Mouse (Mus musculus): ENCODE measurements at regions not wholly inside any gene's neighbourhood (a gene's known extent, or its start where the extent isn't known, plus 50 kb on each side); places are given as distances from the start of the nearest gene placed in this dataset.
A peak's percentile ranks its signal among the peaks of the same experiment; 100 is the strongest.

DNA sequence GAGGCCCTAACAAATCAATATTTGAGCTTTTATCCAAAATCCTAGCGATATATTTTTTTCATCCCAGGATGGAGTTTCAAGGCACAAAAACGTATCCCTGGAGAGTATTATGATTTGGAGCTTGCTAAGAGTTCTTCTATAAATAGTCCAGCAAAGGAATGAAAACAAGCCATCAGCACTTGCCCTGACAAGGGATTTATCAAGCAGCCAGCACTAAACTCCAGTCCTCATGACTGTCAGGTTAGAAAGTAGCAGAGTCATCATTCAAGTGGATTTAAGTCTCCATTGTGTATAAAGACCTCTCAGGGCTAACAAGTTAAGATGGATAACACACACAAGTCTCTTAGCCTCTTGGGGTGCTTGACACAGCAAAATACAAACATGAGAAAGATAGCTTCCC, 148.6 kb upstream of the Ust start:
- WGBS, result 78% methylated on average over 2 of the region's 2 CpGs
- Histone ChIP-seq H3K27me3 (no peaks in the 10 kb centered on the region), H3K27ac (no peak overlapping the region), H3K4me2 (no peak overlapping the region), H3K9me3 (no peaks in the 10 kb centered on the region; the same call in 1 of the 2 replicates), H3K9ac (no peak overlapping the region), H3K4me1 (no peaks in the 10 kb centered on the region), H3K36me3 (no peaks in the 10 kb centered on the region), H3K4me3 (no peak overlapping the region)
- ATAC-seq (ENCODE audit: insufficient number of reproducible peaks, insufficient read depth, low FRiP score, low TSS enrichment, low read depth), result no peak

DNA sequence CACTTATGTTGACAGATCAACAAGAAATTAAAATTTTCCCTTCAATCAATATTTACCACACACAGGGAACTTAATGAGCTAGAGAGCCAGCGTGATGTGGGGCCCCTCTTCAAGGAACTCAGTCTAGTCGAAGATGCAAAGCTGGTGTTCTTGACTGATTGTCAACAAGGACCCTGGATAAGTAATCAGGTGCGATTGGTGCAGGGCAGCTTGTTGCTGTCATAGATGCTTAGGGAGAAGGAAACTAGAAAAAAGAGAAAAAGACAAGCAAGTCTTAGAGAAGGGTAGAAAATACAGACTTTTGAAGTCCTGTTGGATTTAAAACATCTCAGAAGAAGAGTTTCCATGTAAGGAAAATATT, 140.3 kb upstream of the Ust start:
- Histone ChIP-seq H3K9ac (no peak overlapping the region), H3K27ac (no peak overlapping the region), H3K4me1 (no peaks in the 10 kb centered on the region), H3K4me2 (no peak overlapping the region), H3K4me3 (no peak overlapping the region), H3K27me3 (no peaks in the 10 kb centered on the region), H3K36me3 (no peaks in the 10 kb centered on the region), H3K9me3 (no peaks in the 10 kb centered on the region)
- 78% methylated on average over 3 of the region's 3 CpGs for WGBS
- no peak for ATAC-seq (ENCODE audit: insufficient number of reproducible peaks, insufficient read depth, low FRiP score, low TSS enrichment, low read depth)

DNA sequence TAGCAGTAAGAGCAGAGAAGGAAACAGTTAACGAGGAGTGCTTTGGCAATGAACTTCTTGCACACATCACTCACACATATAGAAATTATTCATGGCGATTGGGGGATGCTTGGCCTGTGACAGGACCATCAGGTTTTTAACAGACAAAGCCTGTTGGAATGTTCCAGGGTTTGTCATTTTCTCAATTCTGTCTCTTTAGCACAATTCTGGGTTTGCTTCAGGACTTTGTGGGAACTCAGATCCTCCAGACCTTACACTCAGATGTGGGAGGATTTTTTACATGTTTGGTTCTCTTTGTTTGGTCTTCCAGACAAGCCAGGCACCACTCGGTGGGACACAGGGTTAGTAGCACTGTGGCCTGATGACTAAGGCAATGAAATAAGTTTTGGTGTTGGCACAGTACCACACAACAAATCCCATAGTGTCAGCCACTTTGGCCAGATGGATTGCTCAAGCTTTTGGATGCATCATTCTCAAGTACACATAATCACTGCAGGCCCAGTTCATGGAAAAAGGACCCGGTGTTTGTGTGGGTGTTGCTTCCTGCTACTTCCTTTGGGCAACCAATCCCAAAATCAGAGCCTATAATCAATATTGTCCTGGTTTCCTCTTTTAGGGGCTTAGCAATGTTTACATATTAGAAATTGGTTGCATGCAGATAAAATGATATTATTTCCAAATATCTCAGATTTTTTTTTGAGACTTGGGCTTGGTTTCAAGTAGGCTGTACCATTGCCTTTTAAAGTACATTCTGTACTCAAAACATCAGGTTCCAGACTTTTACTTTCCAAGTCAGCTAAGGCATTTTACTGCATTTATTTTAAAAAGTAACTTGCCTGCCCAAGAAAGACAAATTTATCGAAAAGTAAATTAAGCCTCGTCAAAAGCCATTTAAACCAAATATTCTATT, 139.7 kb upstream of the Ust start:
- ATAC-seq (ENCODE audit: insufficient number of reproducible peaks, insufficient read depth, low FRiP score, low TSS enrichment, low read depth), result no peak

DNA sequence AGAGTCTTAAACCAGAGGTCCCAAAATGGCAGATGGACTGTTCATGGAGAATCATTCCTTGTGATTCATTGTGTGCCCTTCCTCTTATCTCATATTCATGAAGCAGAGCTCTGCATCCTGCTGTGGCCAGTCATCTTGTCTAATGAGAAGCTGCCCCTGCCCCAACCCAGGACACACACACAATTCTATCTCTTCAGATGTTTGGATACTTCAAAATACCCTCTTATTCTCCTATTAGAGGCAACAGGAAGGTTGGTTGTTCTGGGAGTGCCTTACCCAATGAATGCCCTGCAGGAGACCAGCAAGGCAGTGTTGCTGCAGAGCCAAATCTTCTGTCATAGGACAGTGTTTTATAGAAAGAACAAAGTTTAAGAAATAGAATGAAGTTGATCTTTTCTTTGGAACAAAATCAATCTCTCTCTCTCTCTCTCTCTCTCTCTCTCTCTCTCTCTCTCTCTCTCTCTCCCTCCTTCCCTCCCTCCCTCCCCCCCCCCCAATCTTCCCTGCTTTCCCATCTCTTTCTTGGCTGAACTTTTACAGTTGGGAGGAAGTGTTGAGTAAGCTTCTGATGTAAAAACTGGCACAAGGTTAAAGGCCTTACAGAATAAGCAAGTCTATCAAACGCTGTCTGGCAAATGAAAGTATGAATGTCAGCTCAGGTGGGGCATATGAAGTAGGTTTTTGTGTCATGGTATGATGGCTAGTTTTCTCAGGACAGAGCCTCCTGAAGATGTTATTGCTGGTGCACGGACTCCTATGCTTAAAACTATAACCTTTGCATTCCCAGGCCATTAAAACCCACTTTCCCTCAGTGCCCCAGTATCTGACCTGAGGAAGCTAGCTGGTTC, 138.8 kb upstream of the Ust start:
- Histone ChIP-seq H3K9ac (no peak overlapping the region), H3K9me3 (no peaks in the 10 kb centered on the region), H3K36me3 (no peaks in the 10 kb centered on the region), H3K4me2 (no peak overlapping the region), H3K27me3 (no peaks in the 10 kb centered on the region), H3K4me1 (no peaks in the 10 kb centered on the region), H3K4me3 (no peak overlapping the region), H3K27ac (no peak overlapping the region)
- no peak for ATAC-seq (ENCODE audit: insufficient number of reproducible peaks, insufficient read depth, low FRiP score, low TSS enrichment, low read depth)
- 85% methylated on average over 2 of the region's 2 CpGs for WGBS

More for the DNA sequence above, 139.7 kb upstream of the Ust start:
- H3K4me2 ChIP-seq, result no peak overlapping the region
- no peaks in the 10 kb centered on the region for H3K27me3 ChIP-seq
- WGBS, result 85% methylated on average over 6 of the region's 6 CpGs
- H3K27ac ChIP-seq, result no peak overlapping the region
- no peaks in the 10 kb centered on the region for H3K4me1 ChIP-seq
- H3K9ac ChIP-seq, result no peak overlapping the region
- H3K9me3 ChIP-seq, result no peaks in the 10 kb centered on the region
- no peak overlapping the region for H3K4me3 ChIP-seq
- no peaks in the 10 kb centered on the region for H3K36me3 ChIP-seq

DNA sequence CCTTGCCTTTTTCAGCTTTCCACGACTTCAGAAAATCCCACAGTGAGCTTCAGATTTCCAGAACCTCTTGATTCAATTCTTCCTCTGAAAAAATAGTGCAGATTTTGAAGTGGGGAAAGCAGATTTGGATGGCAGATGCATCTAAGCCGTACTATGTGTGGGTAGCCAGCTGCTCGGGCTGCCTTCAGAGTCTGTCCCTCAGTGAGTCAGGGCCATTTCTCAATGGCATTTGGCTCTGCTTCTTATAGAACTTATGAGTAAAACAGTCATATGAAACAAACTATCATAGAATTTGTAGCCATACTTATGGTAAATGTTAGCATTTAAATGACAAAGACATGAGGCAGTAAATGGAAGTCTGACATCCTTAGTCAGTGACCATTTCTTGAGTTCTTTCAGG, 135.0 kb upstream of the Ust start:
- H3K36me3 ChIP-seq, result no peaks in the 10 kb centered on the region
- 86% methylated on average over 3 of the region's 3 CpGs for WGBS
- no peak for ATAC-seq (ENCODE audit: insufficient number of reproducible peaks, insufficient read depth, low FRiP score, low TSS enrichment, low read depth)
- no peaks in the 10 kb centered on the region for H3K4me1 ChIP-seq
- no peaks in the 10 kb centered on the region for H3K27me3 ChIP-seq
- no peak overlapping the region for H3K4me3 ChIP-seq
- H3K9me3 ChIP-seq, result no peaks in the 10 kb centered on the region
- H3K27ac ChIP-seq, result no peak overlapping the region
- H3K4me2 ChIP-seq, result no peak overlapping the region
- no peak overlapping the region for H3K9ac ChIP-seq

DNA sequence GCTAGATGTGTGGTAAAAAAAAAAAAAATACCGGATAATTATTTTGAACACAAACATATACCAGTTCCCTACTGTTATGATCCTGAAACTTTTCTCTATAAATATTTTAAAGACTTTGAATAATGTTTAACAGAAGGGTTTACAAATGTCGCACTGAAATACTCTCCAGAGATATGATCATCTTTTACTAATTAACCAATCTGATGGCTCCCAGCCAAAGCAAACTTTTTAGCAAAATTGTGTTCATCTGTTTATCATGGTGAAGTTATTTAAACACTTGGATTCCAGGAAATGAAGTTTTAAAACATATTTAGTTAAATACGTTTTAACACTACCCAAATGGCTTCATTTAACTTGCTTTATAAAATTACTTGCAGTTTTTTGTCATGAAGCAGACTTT, 123.6 kb upstream of the Ust start:
- no peaks in the 10 kb centered on the region for H3K4me1 ChIP-seq
- no peaks in the 10 kb centered on the region for H3K36me3 ChIP-seq
- H3K9ac ChIP-seq, result no peak overlapping the region
- ATAC-seq (ENCODE audit: insufficient number of reproducible peaks, insufficient read depth, low FRiP score, low TSS enrichment, low read depth), result no peak
- H3K27ac ChIP-seq, result no peak overlapping the region
- 49% methylated on average over 3 of the region's 3 CpGs for WGBS
- no peak overlapping the region for H3K4me2 ChIP-seq
- H3K9me3 ChIP-seq, result peaks cover 13% of the 10 kb centered on the region
- no peaks in the 10 kb centered on the region for H3K27me3 ChIP-seq
- H3K4me3 ChIP-seq, result no peak overlapping the region

DNA sequence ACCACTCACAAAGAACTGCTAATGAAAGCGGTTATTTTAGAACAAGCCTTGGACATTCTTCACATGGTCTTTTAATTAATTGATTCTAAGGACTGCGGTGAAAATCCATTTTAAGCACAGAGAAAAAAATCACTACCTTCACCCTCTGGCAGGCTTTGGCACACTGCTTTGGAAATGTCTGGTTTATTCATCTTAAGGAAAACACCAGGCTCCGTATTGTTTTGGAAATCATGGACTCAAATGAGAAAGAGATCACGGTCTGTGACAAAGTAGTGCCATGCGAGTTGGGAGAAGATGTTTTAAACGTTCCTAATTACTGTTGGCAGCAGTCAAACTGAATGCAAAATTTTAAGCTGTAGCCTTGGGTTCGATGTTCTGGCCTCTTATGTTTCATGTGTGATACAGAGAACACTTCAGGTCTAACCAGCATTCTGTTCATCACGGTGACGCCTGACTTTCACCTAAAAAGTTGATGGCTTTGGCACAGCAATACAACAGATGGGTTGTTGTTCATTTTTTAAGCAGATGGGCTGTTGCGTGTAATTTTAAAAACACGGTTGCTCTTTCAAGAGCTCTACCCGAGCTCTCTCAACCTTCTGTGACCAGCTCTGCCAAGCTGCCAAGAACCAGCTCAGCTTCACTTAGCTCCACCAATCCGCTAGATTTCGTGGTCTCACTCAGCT, 105.7 kb upstream of the Ust start:
- H3K4me1 ChIP-seq, result no peaks in the 10 kb centered on the region
- no peaks in the 10 kb centered on the region for H3K36me3 ChIP-seq
- no peak overlapping the region for H3K4me3 ChIP-seq
- no peak overlapping the region for H3K9ac ChIP-seq
- no peak overlapping the region for H3K4me2 ChIP-seq
- no peak for ATAC-seq (ENCODE audit: insufficient number of reproducible peaks, insufficient read depth, low FRiP score, low TSS enrichment, low read depth)
- WGBS, result 81% methylated on average over 14 of the region's 14 CpGs
- no peaks in the 10 kb centered on the region for H3K27me3 ChIP-seq
- no peaks in the 10 kb centered on the region for H3K9me3 ChIP-seq
- H3K27ac ChIP-seq, result no peak overlapping the region

DNA sequence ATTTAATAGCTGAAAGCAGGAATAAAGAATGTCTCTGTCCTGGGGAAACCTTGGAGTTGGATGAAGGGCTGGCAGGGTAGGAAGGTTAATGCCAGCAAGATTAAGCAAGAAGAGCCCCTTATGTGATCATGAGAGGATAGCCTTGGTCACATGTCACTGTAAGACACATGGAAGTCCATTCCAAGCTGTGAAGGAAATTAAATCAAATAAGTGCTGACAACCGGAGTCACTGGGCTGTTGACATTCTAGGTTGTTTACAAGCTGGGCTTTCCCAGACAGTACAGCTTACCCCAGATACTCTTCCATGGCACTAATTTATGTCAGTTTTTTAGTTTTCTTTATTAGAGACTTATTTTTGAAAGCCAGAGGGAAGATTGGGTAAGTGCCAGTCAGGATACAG, 100.1 kb upstream of the Ust start:
- H3K27ac ChIP-seq, result no peak overlapping the region
- H3K9me3 ChIP-seq, result no peaks in the 10 kb centered on the region
- H3K4me3 ChIP-seq, result no peak overlapping the region
- H3K36me3 ChIP-seq, result no peaks in the 10 kb centered on the region
- no peak for ATAC-seq (ENCODE audit: insufficient number of reproducible peaks, insufficient read depth, low FRiP score, low TSS enrichment, low read depth)
- 77% methylated on average over 1 of the region's 1 CpGs for WGBS
- H3K4me1 ChIP-seq, result no peaks in the 10 kb centered on the region
- H3K9ac ChIP-seq, result no peak overlapping the region
- no peaks in the 10 kb centered on the region for H3K27me3 ChIP-seq
- no peak overlapping the region for H3K4me2 ChIP-seq

DNA sequence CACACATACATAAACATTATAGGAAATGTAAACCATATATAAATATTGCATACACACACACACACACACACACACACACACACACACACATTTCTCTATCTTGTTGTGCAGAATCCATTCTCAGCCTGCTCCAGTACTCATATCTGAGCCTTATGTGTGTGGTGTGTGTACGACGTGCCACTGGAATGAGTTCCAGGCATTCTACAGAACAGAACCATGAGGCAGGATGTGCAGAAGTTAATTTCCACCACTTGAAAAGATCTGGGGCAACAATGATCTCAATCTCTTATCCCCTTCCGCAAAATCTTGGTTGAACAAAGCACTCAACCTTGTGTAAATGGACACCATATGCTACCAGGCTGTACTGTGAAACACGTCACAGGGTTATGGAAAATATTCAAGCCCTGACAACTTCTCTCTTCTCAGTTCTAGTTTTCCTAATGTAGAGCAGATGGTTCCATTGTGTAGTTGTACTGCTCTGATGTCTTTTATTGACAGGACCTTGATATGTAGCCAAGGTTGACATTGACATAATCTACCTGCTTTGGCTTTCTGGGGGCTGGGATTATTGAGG, 96.9 kb upstream of the Ust start:
- Histone ChIP-seq H3K27me3 (no peaks in the 10 kb centered on the region), H3K27ac (no peak overlapping the region), H3K4me1 (no peaks in the 10 kb centered on the region), H3K4me2 (no peak overlapping the region), H3K9me3 (no peaks in the 10 kb centered on the region), H3K9ac (no peak overlapping the region), H3K4me3 (no peak overlapping the region), H3K36me3 (no peaks in the 10 kb centered on the region)
- 0 out of 2 replicates have a peak, but pooled peaks have one; percentile 6 for ATAC-seq (ENCODE audit: insufficient number of reproducible peaks, insufficient read depth, low FRiP score, low TSS enrichment, low read depth)
- 34% methylated on average over 4 of the region's 4 CpGs for WGBS

DNA sequence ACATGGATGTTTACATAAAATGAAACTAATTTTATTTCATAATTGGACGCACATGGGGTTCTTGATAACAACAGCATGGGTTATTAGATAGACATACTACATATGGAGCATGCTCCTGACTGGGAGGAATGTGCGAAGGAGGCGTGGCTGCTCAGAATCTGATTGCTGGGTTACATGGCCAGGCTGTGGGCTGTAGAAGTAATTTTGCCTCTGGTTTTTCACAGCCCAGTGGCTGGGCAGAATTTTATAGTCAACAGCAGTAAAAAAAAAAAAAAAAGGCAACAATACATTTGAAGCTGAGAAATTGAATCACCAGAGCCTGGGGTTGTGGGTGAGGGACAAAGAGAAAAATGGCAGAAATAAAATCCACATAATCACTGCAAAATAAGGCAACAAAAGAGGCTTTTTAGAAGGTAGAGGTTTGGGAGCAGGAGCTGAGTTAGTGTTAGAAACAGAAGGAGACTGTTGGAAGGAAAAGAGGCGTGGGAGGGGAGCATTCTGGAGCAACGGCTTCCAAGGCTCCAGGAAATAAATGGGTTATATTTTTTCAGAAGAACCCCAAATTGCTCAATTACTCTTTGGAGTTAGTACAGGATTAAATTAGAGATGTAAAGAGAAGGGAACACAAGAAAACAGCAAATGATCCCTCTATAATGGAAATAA, 71.4 kb upstream of the Ust start:
- Histone ChIP-seq H3K9me3 (no peaks in the 10 kb centered on the region), H3K27ac (no peak overlapping the region), H3K27me3 (no peaks in the 10 kb centered on the region), H3K9ac (no peak overlapping the region), H3K36me3 (no peaks in the 10 kb centered on the region), H3K4me2 (no peak overlapping the region), H3K4me3 (no peak overlapping the region), H3K4me1 (no peaks in the 10 kb centered on the region)
- no peak for ATAC-seq (ENCODE audit: insufficient number of reproducible peaks, insufficient read depth, low FRiP score, low TSS enrichment, low read depth)
- WGBS, result 72% methylated on average over 5 of the region's 5 CpGs

DNA sequence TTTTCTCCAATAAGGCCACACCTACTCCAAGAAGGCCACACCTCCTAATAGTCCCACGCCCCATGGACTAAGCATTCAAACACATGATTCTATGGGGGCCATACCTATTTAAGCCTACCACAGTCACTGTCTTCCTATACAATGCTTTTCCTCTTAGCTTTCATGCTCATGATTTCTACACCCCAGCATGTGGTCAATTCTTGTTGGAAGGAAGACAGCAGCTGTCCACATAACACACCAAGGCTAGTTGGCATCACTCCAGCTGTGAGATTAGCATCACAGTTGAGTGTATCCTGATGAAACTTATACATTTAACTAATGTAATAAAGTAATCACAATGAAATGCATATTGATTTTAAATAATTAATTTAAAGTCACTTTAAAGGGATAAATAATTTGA, 70.5 kb upstream of the Ust start:
- ATAC-seq (ENCODE audit: insufficient number of reproducible peaks, insufficient read depth, low FRiP score, low TSS enrichment, low read depth), result no peak
- no peaks in the 10 kb centered on the region for H3K4me1 ChIP-seq
- H3K27me3 ChIP-seq, result no peaks in the 10 kb centered on the region
- H3K4me3 ChIP-seq, result no peak overlapping the region
- no peaks in the 10 kb centered on the region for H3K36me3 ChIP-seq
- H3K9ac ChIP-seq, result no peak overlapping the region
- 88% methylated on average over 1 of the region's 1 CpGs for WGBS
- H3K27ac ChIP-seq, result no peak overlapping the region
- H3K9me3 ChIP-seq, result no peaks in the 10 kb centered on the region
- H3K4me2 ChIP-seq, result no peak overlapping the region
